ENCODE assay signal across 13 mouse cellular contexts in genomic region chr14:46077406-46078131, GRCm38 (mm10).
DNase-seq lines count a peak whose midpoint lies in the region; ATAC-seq and TF ChIP-seq lines count a peak whose summit lies in the region.
"Had no signal": no experiment of that assay in that cellular context is flagged by ENCODE, and none has a peak within 500 bp of the region (broad histone marks: within the 10 kb centered on the region; RNA-seq: fewer than 3 reads in every experiment).

No protein-coding gene starts in this region.

- no peaks in the 10 kb centered on the region for H3K27me3 ChIP-seq in liver, adult 2 months (ENCODE audit: control insufficient read depth, insufficient read depth, low read length)
- H3K27me3 ChIP-seq in liver, embryonic 11.5 days (replicated peaks; ENCODE audit: control insufficient read depth, insufficient read depth, low read length) = no peaks in the 10 kb centered on the region
- no peaks in the 10 kb centered on the region for H3K27me3 ChIP-seq in forebrain, embryonic 16.5 days (replicated peaks; ENCODE audit: control insufficient read depth, insufficient read depth, low read length)
- no peaks in the 10 kb centered on the region for H3K27me3 ChIP-seq in limb, embryonic 11.5 days (ENCODE audit: control insufficient read depth, insufficient read depth, low read length)
- H3K27me3 ChIP-seq in neural tube, embryonic 15.5 days (replicated peaks) = no peaks in the 10 kb centered on the region
- no peaks in the 10 kb centered on the region for H3K27me3 ChIP-seq in intestine, postnatal 0 days (replicated peaks; ENCODE audit: control insufficient read depth, insufficient read depth, low read length)
- H3K27me3 ChIP-seq in liver, postnatal 0 days (ENCODE audit: insufficient read depth, low read length) = no peaks in the 10 kb centered on the region
- H3K27me3 ChIP-seq: heart, embryonic 12.5 days; limb, embryonic 12.5 days; lung, embryonic 15.5 days had no signal

- TF ChIP-seq CTCF in liver, adult 2 months (IDR thresholded peaks at IDR 0.05; ENCODE audit: low read depth, low read length) = no peak
- TF ChIP-seq CTCF in intestine, postnatal 0 days (IDR thresholded peaks at IDR 0.05; ENCODE audit: low read depth) = no peak
- TF ChIP-seq CTCF in liver, postnatal 0 days (IDR thresholded peaks at IDR 0.05; ENCODE audit: low read depth) = no peak

- no peak for TF ChIP-seq EP300 in liver, postnatal 0 days (IDR thresholded peaks at IDR 0.05; ENCODE audit: low read depth)

- peak; percentile 13 for DNase-seq in liver, adult 2 months (ENCODE audit: extremely low read depth, low read depth, low spot score)
- DNase-seq in liver, embryonic 11.5 days (ENCODE audit: low spot score) = no peak
- peak; percentile 33 for DNase-seq in limb, embryonic 11.5 days (ENCODE audit: low spot score)
- no peak for DNase-seq in embryo, embryonic 11 days
- DNase-seq in liver, postnatal 0 days = no peak

- no peak for ATAC-seq in liver, embryonic 11.5 days (replicated peaks; ENCODE audit: low FRiP score)
- 0 out of 2 replicates have a peak, but pooled peaks have one; percentile 31 for ATAC-seq in forebrain, embryonic 16.5 days
- no peak for ATAC-seq in limb, embryonic 11.5 days (ENCODE audit: insufficient number of reproducible peaks, low FRiP score, low TSS enrichment, low read depth)
- ATAC-seq in neural tube, embryonic 15.5 days (ENCODE audit: low FRiP score) = peak; percentile 81
- ATAC-seq in intestine, postnatal 0 days = no peak
- no peak for ATAC-seq in liver, postnatal 0 days
- ATAC-seq: activated CD4-positive, CD25-positive, alpha-beta regulatory T cell, adult 4 months; CD4-positive, CD25-positive, alpha-beta regulatory T cell, adult 4 months had no signal

- H3K9me3 ChIP-seq in liver, embryonic 11.5 days (ENCODE audit: control insufficient read depth, low read length) = no peaks in the 10 kb centered on the region
- H3K9me3 ChIP-seq in forebrain, embryonic 16.5 days (ENCODE audit: control insufficient read depth, low read length) = no peaks in the 10 kb centered on the region
- H3K9me3 ChIP-seq in limb, embryonic 11.5 days (ENCODE audit: control insufficient read depth, low read length) = no peaks in the 10 kb centered on the region
- no peaks in the 10 kb centered on the region for H3K9me3 ChIP-seq in neural tube, embryonic 15.5 days (replicated peaks)
- 0 out of 2 replicates have a peak, but pooled peaks cover 2% of the 10 kb centered on the region for H3K9me3 ChIP-seq in intestine, postnatal 0 days (ENCODE audit: control insufficient read depth)
- no peaks in the 10 kb centered on the region for H3K9me3 ChIP-seq in liver, postnatal 0 days (ENCODE audit: low read length)
- H3K9me3 ChIP-seq: heart, embryonic 12.5 days; limb, embryonic 12.5 days; lung, embryonic 15.5 days had no signal

- H3K79me2 ChIP-seq in liver, adult 2 months (ENCODE audit: control insufficient read depth, insufficient read depth, low read length) = no peaks in the 10 kb centered on the region

- H3K4me3 ChIP-seq in liver, adult 2 months (ENCODE audit: insufficient read depth, low read depth, low read length) = no peak overlapping the region
- no peak overlapping the region for H3K4me3 ChIP-seq in liver, embryonic 11.5 days (ENCODE audit: low read depth, low read length)
- H3K4me3 ChIP-seq in forebrain, embryonic 16.5 days (replicated peaks; ENCODE audit: low read length) = no peak overlapping the region
- H3K4me3 ChIP-seq in limb, embryonic 11.5 days (ENCODE audit: low read depth, low read length) = no peak overlapping the region
- H3K4me3 ChIP-seq in neural tube, embryonic 15.5 days (replicated peaks) = no peak overlapping the region
- no peak overlapping the region for H3K4me3 ChIP-seq in intestine, postnatal 0 days (ENCODE audit: low read depth, low read length)
- H3K4me3 ChIP-seq in liver, postnatal 0 days (ENCODE audit: low read depth, low read length) = no peak overlapping the region
- H3K4me3 ChIP-seq: heart, embryonic 12.5 days; limb, embryonic 12.5 days; lung, embryonic 15.5 days had no signal

- 90% methylated on average over 11 of the region's 11 CpGs for WGBS in liver, adult 2 months
- 79% methylated on average over 11 of the region's 11 CpGs for WGBS in liver, embryonic 11.5 days
- WGBS in forebrain, embryonic 16.5 days = 46% methylated on average over 11 of the region's 11 CpGs
- WGBS in limb, embryonic 11.5 days = 41% methylated on average over 11 of the region's 11 CpGs
- 65% methylated on average over 11 of the region's 11 CpGs for WGBS in neural tube, embryonic 15.5 days
- 74% methylated on average over 11 of the region's 11 CpGs for WGBS in intestine, postnatal 0 days
- WGBS in liver, postnatal 0 days (ENCODE audit: insufficient replicate concordance) = 76% methylated on average over 11 of the region's 11 CpGs

- no peak overlapping the region for H3K27ac ChIP-seq in liver, adult 2 months (replicated peaks; ENCODE audit: insufficient read depth, low read depth, low read length)
- H3K27ac ChIP-seq in liver, embryonic 11.5 days (ENCODE audit: low read depth, low read length) = no peak overlapping the region
- no peak overlapping the region for H3K27ac ChIP-seq in forebrain, embryonic 16.5 days (ENCODE audit: low read length)
- H3K27ac ChIP-seq in limb, embryonic 11.5 days (replicated peaks; ENCODE audit: low read depth, low read length) = no peak overlapping the region
- no peak overlapping the region for H3K27ac ChIP-seq in neural tube, embryonic 15.5 days (replicated peaks)
- H3K27ac ChIP-seq in intestine, postnatal 0 days (ENCODE audit: low read depth, low read length) = no peak overlapping the region
- H3K27ac ChIP-seq in liver, postnatal 0 days (ENCODE audit: low read depth) = no peak overlapping the region
- H3K27ac ChIP-seq: limb, embryonic 12.5 days; lung, embryonic 15.5 days had no signal

- no peak overlapping the region for H3K9ac ChIP-seq in liver, adult 2 months (ENCODE audit: low read depth, low read length)
- no peak overlapping the region for H3K9ac ChIP-seq in liver, embryonic 11.5 days (ENCODE audit: low read depth, low read length)
- H3K9ac ChIP-seq in forebrain, embryonic 16.5 days (replicated peaks; ENCODE audit: low read depth, low read length) = no peak overlapping the region
- no peak overlapping the region for H3K9ac ChIP-seq in limb, embryonic 11.5 days (ENCODE audit: low read length)
- H3K9ac ChIP-seq in neural tube, embryonic 15.5 days (replicated peaks) = no peak overlapping the region
- no peak overlapping the region for H3K9ac ChIP-seq in intestine, postnatal 0 days (ENCODE audit: low read depth, low read length)
- no peak overlapping the region for H3K9ac ChIP-seq in liver, postnatal 0 days (replicated peaks)
- H3K9ac ChIP-seq: heart, embryonic 12.5 days; limb, embryonic 12.5 days; lung, embryonic 15.5 days had no signal

- H3K4me1 ChIP-seq in liver, adult 2 months (ENCODE audit: control insufficient read depth, insufficient read depth, low read length) = no peaks in the 10 kb centered on the region
- H3K4me1 ChIP-seq in liver, embryonic 11.5 days (replicated peaks; ENCODE audit: control insufficient read depth, insufficient read depth, low read length) = no peaks in the 10 kb centered on the region
- no peaks in the 10 kb centered on the region for H3K4me1 ChIP-seq in forebrain, embryonic 16.5 days (replicated peaks; ENCODE audit: control insufficient read depth, insufficient read depth, low read length)
- no peaks in the 10 kb centered on the region for H3K4me1 ChIP-seq in limb, embryonic 11.5 days (ENCODE audit: control insufficient read depth, insufficient read depth, low read length)
- no peaks in the 10 kb centered on the region for H3K4me1 ChIP-seq in neural tube, embryonic 15.5 days
- no peaks in the 10 kb centered on the region for H3K4me1 ChIP-seq in intestine, postnatal 0 days (replicated peaks; ENCODE audit: control insufficient read depth, insufficient read depth, low read length)
- H3K4me1 ChIP-seq in liver, postnatal 0 days (ENCODE audit: insufficient read depth) = no peaks in the 10 kb centered on the region

- H3K36me3 ChIP-seq in liver, adult 2 months (ENCODE audit: control insufficient read depth, insufficient read depth, low read length) = no peaks in the 10 kb centered on the region
- no peaks in the 10 kb centered on the region for H3K36me3 ChIP-seq in liver, embryonic 11.5 days (ENCODE audit: control insufficient read depth, insufficient read depth, low read length)
- H3K36me3 ChIP-seq in forebrain, embryonic 16.5 days (ENCODE audit: control insufficient read depth, insufficient read depth) = no peaks in the 10 kb centered on the region
- no peaks in the 10 kb centered on the region for H3K36me3 ChIP-seq in limb, embryonic 11.5 days (ENCODE audit: control insufficient read depth, insufficient read depth, low read length)
- no peaks in the 10 kb centered on the region for H3K36me3 ChIP-seq in neural tube, embryonic 15.5 days
- no peaks in the 10 kb centered on the region for H3K36me3 ChIP-seq in intestine, postnatal 0 days (ENCODE audit: control insufficient read depth, insufficient read depth)
- no peaks in the 10 kb centered on the region for H3K36me3 ChIP-seq in liver, postnatal 0 days (replicated peaks; ENCODE audit: insufficient read depth, low read length)
- H3K36me3 ChIP-seq: heart, embryonic 12.5 days; limb, embryonic 12.5 days; lung, embryonic 15.5 days had no signal

- H3K4me2 ChIP-seq in liver, embryonic 11.5 days = no peak overlapping the region
- H3K4me2 ChIP-seq in forebrain, embryonic 16.5 days (ENCODE audit: low read length) = no peak overlapping the region
- no peak overlapping the region for H3K4me2 ChIP-seq in limb, embryonic 11.5 days (ENCODE audit: low read depth, severe bottlenecking)
- no peak overlapping the region for H3K4me2 ChIP-seq in neural tube, embryonic 15.5 days
- no peak overlapping the region for H3K4me2 ChIP-seq in intestine, postnatal 0 days (replicated peaks; ENCODE audit: low read depth)
- no peak overlapping the region for H3K4me2 ChIP-seq in liver, postnatal 0 days (ENCODE audit: low read depth, low read length)
- H3K4me2 ChIP-seq: heart, embryonic 12.5 days; limb, embryonic 12.5 days; lung, embryonic 15.5 days had no signal

- no peak for TF ChIP-seq POLR2A in liver, adult 2 months (IDR thresholded peaks at IDR 0.05; ENCODE audit: extremely low read depth, insufficient read depth, low read length)

Comparison
In these comparisons a context has a peak if more than half of its experiments do, and no peak if none do; other contexts are left out.
1. DNase-seq: peak in liver, adult 2 months (single experiment) and limb, embryonic 11.5 days (single experiment); none in liver, embryonic 11.5 days (single experiment), embryo, embryonic 11 days (single experiment) and liver, postnatal 0 days (single experiment).
2. ATAC-seq: peak in forebrain, embryonic 16.5 days (single experiment) and neural tube, embryonic 15.5 days (single experiment); none in liver, embryonic 11.5 days (single experiment), limb, embryonic 11.5 days (single experiment), intestine, postnatal 0 days (single experiment) and liver, postnatal 0 days (single experiment).